Mouse (Mus musculus) cerebellum, adult 9-10 months (tissue): ENCODE data around the gene Tbx5.
A peak's percentile ranks its signal among the peaks of the same experiment; 100 is the strongest.
"Not testable (repeated sequence)": the region's sequence is repeated elsewhere in the genome, so short reads cannot be mapped to it uniquely, and the experiment has no call there.

Experiments used
- DNase-seq: peaks from one replicate; pipeline ENCODE4 v3.0.0; 2022

Tbx5 gene

GRCm38 (mm10) chr5:119842701-119843393, 10.4 kb downstream of the Tbx5 start:
- DNase-seq = no peak

DNA sequence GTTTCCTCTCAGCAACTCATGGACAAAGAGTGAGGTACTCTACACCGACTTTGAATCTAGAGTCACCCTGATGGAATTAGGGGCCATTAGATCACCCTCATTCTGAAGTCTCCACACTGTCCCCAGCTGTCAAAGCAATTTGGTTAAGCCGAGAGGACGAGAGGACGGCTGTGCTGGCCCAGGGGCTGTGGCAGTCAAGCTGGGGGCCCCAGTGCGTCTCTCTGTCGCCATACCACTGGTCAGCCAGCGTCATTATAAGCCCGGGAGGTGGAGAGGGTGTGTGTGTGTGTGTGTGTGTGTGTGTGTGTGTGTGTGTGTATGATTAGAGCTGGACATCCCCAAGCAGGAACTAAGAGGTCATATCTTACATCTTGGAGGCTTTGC, 10.9 kb downstream of the Tbx5 start:
- DNase-seq = no peak

GRCm38 (mm10) chr5:119844366-119844765, 11.9 kb downstream of the Tbx5 start:
- DNase-seq = no peak

GRCm38 (mm10) chr5:119844994-119845393, 12.5 kb downstream of the Tbx5 start:
- DNase-seq = no peak

GRCm38 (mm10) chr5:119857052-119857451, 24.6 kb downstream of the Tbx5 start:
- DNase-seq = no peak

- DNase-seq = no peak
These were observed 28.8 kb downstream of the Tbx5 start for GRCm38 (mm10) chr5:119861301-119861700.

- no peak for DNase-seq
These were observed 30.0 kb downstream of the Tbx5 start for GRCm38 (mm10) chr5:119862431-119862830.

- peak; percentile 1 for DNase-seq
These were observed 34.1 kb downstream of the Tbx5 start for GRCm38 (mm10) chr5:119866277-119867235.

- no peak for DNase-seq
These were observed 35.5 kb downstream of the Tbx5 start for GRCm38 (mm10) chr5:119867986-119868385.

GRCm38 (mm10) chr5:119875421-119875820, 43.0 kb downstream of the Tbx5 start:
- DNase-seq = no peak

DNA sequence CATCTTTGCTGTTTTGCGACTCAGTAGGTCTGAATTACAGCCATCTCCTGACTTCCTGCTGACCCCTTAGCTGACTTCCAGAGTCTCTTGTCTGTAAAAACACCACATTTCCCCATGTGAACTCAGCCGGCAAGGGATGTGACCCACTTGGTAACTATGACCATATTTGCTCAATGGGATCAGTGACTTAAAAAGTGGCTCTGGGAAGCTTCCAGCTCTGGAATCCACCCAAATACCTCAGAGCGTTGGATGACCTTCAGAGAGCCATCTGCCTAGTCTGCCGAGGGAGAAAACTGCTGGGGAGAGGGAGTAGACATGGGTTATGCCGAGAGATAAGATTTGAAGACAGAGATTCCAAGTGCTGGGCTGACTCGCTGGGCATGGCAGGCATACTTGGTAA, 44.7 kb downstream of the Tbx5 start:
- DNase-seq = peak; percentile 2

DNA sequence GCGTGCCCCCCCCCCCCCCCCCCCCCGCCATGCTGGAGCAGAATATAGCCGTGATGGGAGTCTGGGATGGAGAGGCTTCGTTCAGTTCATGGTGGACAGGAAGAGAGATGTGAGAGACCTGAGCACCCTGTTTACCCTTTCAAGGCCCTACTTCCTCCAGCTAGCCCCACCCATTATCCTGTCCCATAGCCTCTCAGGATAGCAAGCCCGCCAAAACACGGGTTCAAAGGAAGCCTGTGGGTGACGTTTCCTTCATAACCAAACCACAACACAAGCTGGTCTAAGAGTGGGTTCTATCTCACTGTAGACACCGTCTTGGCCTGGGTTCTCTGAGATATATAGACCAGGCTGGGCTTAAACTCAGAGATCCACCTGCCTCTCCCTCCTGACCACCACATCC, 53.1 kb downstream of the Tbx5 start:
- no peak for DNase-seq

GRCm38 (mm10) chr5:119887381-119887780, 54.9 kb downstream of the Tbx5 start:
- DNase-seq = no peak

- no peak for DNase-seq
These were observed 59.5 kb downstream of the Tbx5 start for GRCm38 (mm10) chr5:119891960-119892359.

- no peak for DNase-seq
These were observed 60.6 kb downstream of the Tbx5 start for GRCm38 (mm10) chr5:119893060-119893459.

- no peak for DNase-seq
These were observed 64.1 kb downstream of the Tbx5 start for GRCm38 (mm10) chr5:119896605-119897004.

DNA sequence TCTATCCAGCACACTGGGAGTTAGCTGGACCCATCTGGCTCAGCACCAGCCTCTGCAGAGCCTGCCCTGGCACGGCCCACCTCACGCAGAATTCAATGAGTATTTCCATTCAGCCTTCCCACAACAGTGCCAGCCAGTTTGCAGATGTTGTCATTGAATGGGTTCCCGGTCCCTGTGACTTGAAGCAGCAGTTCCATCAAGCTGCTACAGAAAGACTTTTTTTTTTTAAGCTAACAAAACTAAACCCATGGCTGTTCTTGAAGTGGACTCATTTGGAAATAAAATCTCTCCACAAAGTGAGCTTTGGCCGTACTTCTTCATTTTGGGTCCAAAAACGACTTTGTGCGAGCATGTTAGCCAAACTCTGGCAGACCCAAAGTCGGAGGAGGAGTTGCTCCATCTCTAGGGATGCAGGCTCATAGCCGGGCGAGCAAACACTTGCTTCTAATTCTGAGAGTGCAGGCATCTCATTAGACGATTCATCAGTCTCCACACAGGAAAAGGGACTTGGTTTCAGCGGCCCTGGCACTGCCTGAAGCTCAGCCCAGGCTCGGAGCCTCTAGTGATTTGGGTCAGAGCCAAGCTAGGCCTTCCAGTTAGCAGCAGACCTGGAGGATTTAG, 84.2 kb downstream of the Tbx5 start:
- DNase-seq = peak; percentile 5

- not testable (repeated sequence) for DNase-seq
These were observed 85.9 kb downstream of the Tbx5 start for GRCm38 (mm10) chr5:119918381-119918780.

DNA sequence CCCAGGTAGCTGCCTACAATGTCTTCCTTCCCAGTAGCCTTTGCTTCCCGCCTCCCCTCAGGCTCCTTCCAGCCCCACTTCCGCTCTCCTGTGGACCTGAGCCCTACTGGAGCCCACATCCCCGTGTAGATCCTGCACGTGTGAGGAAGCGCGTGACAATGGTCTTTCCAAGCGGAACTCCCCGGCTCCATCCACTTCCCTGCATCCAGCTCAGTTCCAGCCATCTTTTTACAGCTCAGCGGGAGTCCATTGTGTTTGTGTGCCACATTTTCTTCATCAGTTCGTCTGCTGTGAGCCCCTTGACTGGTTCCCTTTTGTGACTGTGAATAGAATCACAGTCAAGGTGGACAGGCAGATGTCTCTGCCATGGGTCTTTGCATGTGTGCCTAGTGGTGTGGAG, 88.5 kb downstream of the Tbx5 start:
- DNase-seq = no peak

- no peak for DNase-seq
These were observed 89.8 kb downstream of the Tbx5 start for GRCm38 (mm10) chr5:119922229-119922628.
